Mouse (Mus musculus) MEL (cell line): ENCODE results near the gene Vangl1. TPM values are rescaled to one million over a fixed set of nuclear protein-coding genes. Genes with fewer than 3 reads are reported as not detected.

ENCODE experiments used
- DNase-seq: peaks from one replicate; pipeline ENCODE4 v3.0.0; 2011; ENCODE audit warnings: low read depth, low spot score
- H3K27ac ChIP-seq: 2 replicates; pipeline ENCODE4 v1.5.1; 2012; ENCODE audit warnings: low read depth, mild to moderate bottlenecking, control low read depth, low read length, moderate library complexity; ENCODE audit not compliant: control insufficient read depth
- H3K27me3 ChIP-seq, 2 experiments: fragments of 150-350 bp in 1 of 2; sonication (generic) in 1 of 2; 2 replicates each; pipeline ENCODE4 v1.6.1; 2012; ENCODE audit warnings: low read length in 2 of 2, mild to moderate bottlenecking in 2 of 2, improper control_type of control experiment in 1 of 2, moderate library complexity in 1 of 2; ENCODE audit not compliant: insufficient read depth in 2 of 2, control insufficient read depth in 1 of 2
- H3K36me3 ChIP-seq, 2 experiments: 2 replicates each; pipeline ENCODE4 v1.6.1; 2012 to 2014; ENCODE audit warnings: low read length in 2 of 2, improper control_type of control experiment in 1 of 2, inconsistent platforms in 1 of 2, mild to moderate bottlenecking in 1 of 2; ENCODE audit not compliant: insufficient read depth in 2 of 2, control insufficient read depth in 1 of 2
- H3K4me1 ChIP-seq, 2 experiments: fragments of 150-350 bp in 1 of 2; sonication (generic) in 1 of 2; 2 replicates each; pipeline ENCODE4 v1.6.1; 2012; ENCODE audit warnings: low read length in 2 of 2, improper control_type of control experiment in 1 of 2, mild to moderate bottlenecking in 1 of 2; ENCODE audit not compliant: insufficient read depth in 2 of 2, control insufficient read depth in 1 of 2
- H3K4me3 ChIP-seq, 2 experiments: fragments of 150-350 bp in 1 of 2; sonication (generic) in 1 of 2; 2 replicates each; pipeline ENCODE4 v1.5.1; 2012; ENCODE audit warnings: low read depth in 2 of 2, low read length in 2 of 2, mild to moderate bottlenecking in 2 of 2, moderate library complexity in 2 of 2, control low read depth in 1 of 2, improper control_type of control experiment in 1 of 2; ENCODE audit not compliant: control insufficient read depth in 1 of 2, insufficient read depth in 1 of 2
- H3K79me2 ChIP-seq: 2 replicates; pipeline ENCODE4 v1.6.1; 2012; ENCODE audit warnings: mild to moderate bottlenecking, low read length, moderate library complexity; ENCODE audit not compliant: control insufficient read depth, poor library complexity, insufficient read depth
- H3K9ac ChIP-seq: 2 replicates; pipeline ENCODE4 v1.6.1; 2012; ENCODE audit warnings: low read depth, mild to moderate bottlenecking, control low read depth, low read length, moderate library complexity; ENCODE audit not compliant: control insufficient read depth, poor library complexity, severe bottlenecking
- H3K9me3 ChIP-seq: fragments of 150-350 bp; sonication (generic); replicated peaks from 2 replicates; pipeline ENCODE4 v1.6.1; 2012; ENCODE audit warnings: mild to moderate bottlenecking, low read length, improper control_type of control experiment, moderate library complexity; ENCODE audit not compliant: insufficient read depth
- BHLHE40 ChIP-seq: IDR thresholded peaks from 2 replicates; pipeline ENCODE4 v1.6.1; 2012; ENCODE audit warnings: low read depth, mild to moderate bottlenecking, inconsistent platforms, low read length, improper control_type of control experiment, borderline replicate concordance
- CHD2 ChIP-seq: IDR thresholded peaks from 2 replicates; pipeline ENCODE4 v1.6.1; 2011; ENCODE audit warnings: low read length, improper control_type of control experiment
- E2F4 ChIP-seq: IDR thresholded peaks from 2 replicates; pipeline ENCODE4 v1.6.1; 2011; ENCODE audit warnings: low read depth, low read length, improper control_type of control experiment, borderline replicate concordance
- ETS1 ChIP-seq: IDR thresholded peaks from 2 replicates; pipeline ENCODE4 v1.6.1; 2012; ENCODE audit warnings: low read depth, mild to moderate bottlenecking, inconsistent platforms, low read length, improper control_type of control experiment, moderate library complexity
- GABPA ChIP-seq: IDR thresholded peaks from 2 replicates; pipeline ENCODE4 v1.6.1; 2012; ENCODE audit warnings: low read depth, mild to moderate bottlenecking, inconsistent platforms, low read length, improper control_type of control experiment, moderate library complexity
- GATA1 ChIP-seq: IDR thresholded peaks from 2 replicates; pipeline ENCODE4 v1.6.1; 2011; ENCODE audit warnings: low read depth, low read length, improper control_type of control experiment
- HCFC1 ChIP-seq: IDR thresholded peaks from 2 replicates; pipeline ENCODE4 v1.6.1; 2012; ENCODE audit warnings: low read depth, mild to moderate bottlenecking, inconsistent platforms, low read length, improper control_type of control experiment, moderate library complexity
- JUND ChIP-seq: IDR thresholded peaks from 2 replicates; pipeline ENCODE4 v1.6.1; 2011; ENCODE audit warnings: low read depth, mild to moderate bottlenecking, improper control_type of control experiment, low read length
- KAT2A ChIP-seq: conservative IDR thresholded peaks from 2 replicates; pipeline ENCODE4 v1.6.1; 2012; ENCODE audit warnings: low read depth, low read length, improper control_type of control experiment, inconsistent platforms
- MAFK ChIP-seq: IDR thresholded peaks from 2 replicates; pipeline ENCODE4 v1.6.1; 2011; ENCODE audit warnings: low read depth, mild to moderate bottlenecking, low read length, improper control_type of control experiment, borderline replicate concordance
- MAX ChIP-seq: IDR thresholded peaks from 2 replicates; pipeline ENCODE4 v1.6.1; 2011; ENCODE audit warnings: low read length, improper control_type of control experiment
- MEF2A ChIP-seq: IDR thresholded peaks from 2 replicates; pipeline ENCODE4 v1.6.1; 2014; ENCODE audit warnings: low read depth, mild to moderate bottlenecking, inconsistent platforms, low read length, improper control_type of control experiment; ENCODE audit not compliant: poor library complexity, insufficient replicate concordance, severe bottlenecking; ENCODE audit errors: extremely low read depth
- MXI1 ChIP-seq: IDR thresholded peaks from 2 replicates; pipeline ENCODE4 v1.6.1; 2011; ENCODE audit warnings: mild to moderate bottlenecking, low read depth, low read length, improper control_type of control experiment
- MYB ChIP-seq: IDR thresholded peaks from 2 replicates; pipeline ENCODE4 v1.6.1; 2011; ENCODE audit warnings: mild to moderate bottlenecking, low read depth, low read length, improper control_type of control experiment
- NRF1 ChIP-seq: IDR thresholded peaks from 2 replicates; pipeline ENCODE4 v1.6.1; 2014; ENCODE audit warnings: low read depth, mild to moderate bottlenecking, inconsistent platforms, low read length, improper control_type of control experiment, moderate library complexity; ENCODE audit not compliant: poor library complexity, insufficient read depth, severe bottlenecking
- POLR2A ChIP-seq, 2 experiments: IDR thresholded peaks; 2 replicates each; pipeline ENCODE4 v1.6.1; 2011 to 2012; ENCODE audit warnings: low read length in 2 of 2, mild to moderate bottlenecking in 2 of 2, control low read depth in 1 of 2, improper control_type of control experiment in 1 of 2, low read depth in 1 of 2, moderate library complexity in 1 of 2; ENCODE audit not compliant: control insufficient read depth in 1 of 2, insufficient read depth in 1 of 2, poor library complexity in 1 of 2
- POLR2AphosphoS2 ChIP-seq: IDR thresholded peaks from 2 replicates; pipeline ENCODE4 v1.6.1; 2011; ENCODE audit warnings: low read length, improper control_type of control experiment
- POLR2AphosphoS5 ChIP-seq: IDR thresholded peaks from 2 replicates; pipeline ENCODE4 v1.6.1; 2012; ENCODE audit warnings: low read depth, borderline replicate concordance, mild to moderate bottlenecking, inconsistent platforms, low read length, moderate library complexity, mixed read lengths
- RAD21 ChIP-seq: IDR thresholded peaks from 2 replicates; pipeline ENCODE4 v1.6.1; 2011; ENCODE audit warnings: mild to moderate bottlenecking, low read depth, low read length, improper control_type of control experiment
- RCOR1 ChIP-seq: IDR thresholded peaks from 2 replicates; pipeline ENCODE4 v1.6.1; 2012; ENCODE audit warnings: low read depth, mild to moderate bottlenecking, inconsistent platforms, low read length, improper control_type of control experiment
- TBP ChIP-seq: IDR thresholded peaks from 2 replicates; pipeline ENCODE4 v1.8.0; 2011; ENCODE audit warnings: low read depth, low read length, improper control_type of control experiment
- TCF12 ChIP-seq: IDR thresholded peaks from 2 replicates; pipeline ENCODE4 v1.6.1; 2014; ENCODE audit warnings: low read depth, mild to moderate bottlenecking, inconsistent platforms, low read length, improper control_type of control experiment, moderate library complexity
- UBTF ChIP-seq: IDR thresholded peaks from 2 replicates; pipeline ENCODE4 v1.6.1; 2012; ENCODE audit warnings: low read depth, mild to moderate bottlenecking, inconsistent platforms, low read length, improper control_type of control experiment, moderate library complexity, borderline replicate concordance; ENCODE audit not compliant: insufficient read depth
- USF1 ChIP-seq: IDR thresholded peaks from 2 replicates; pipeline ENCODE4 v1.6.1; 2014; ENCODE audit warnings: low read depth, mild to moderate bottlenecking, inconsistent platforms, low read length, improper control_type of control experiment, moderate library complexity
- USF2 ChIP-seq, 2 experiments: IDR thresholded peaks; 2 replicates each; pipeline ENCODE4 v1.6.1; 2011 to 2012; ENCODE audit warnings: improper control_type of control experiment in 2 of 2, low read length in 2 of 2, borderline replicate concordance in 1 of 2, inconsistent platforms in 1 of 2, low read depth in 1 of 2, mild to moderate bottlenecking in 1 of 2; ENCODE audit not compliant: insufficient read depth in 1 of 2
- ZC3H11A ChIP-seq: IDR thresholded peaks from 2 replicates; pipeline ENCODE4 v1.6.1; 2012; ENCODE audit warnings: low read depth, mild to moderate bottlenecking, inconsistent platforms, low read length, improper control_type of control experiment
- ZKSCAN1 ChIP-seq: IDR thresholded peaks from 2 replicates; pipeline ENCODE4 v1.6.1; 2012; ENCODE audit warnings: low read depth, mild to moderate bottlenecking, inconsistent platforms, low read length, improper control_type of control experiment, moderate library complexity
- ZMIZ1 ChIP-seq: IDR thresholded peaks from 2 replicates; pipeline ENCODE4 v1.6.1; 2012; ENCODE audit warnings: low read depth, mild to moderate bottlenecking, inconsistent platforms, low read length, improper control_type of control experiment, moderate library complexity
- ZNF384 ChIP-seq: IDR thresholded peaks from 2 replicates; pipeline ENCODE4 v1.6.1; 2012; ENCODE audit warnings: low read depth, mild to moderate bottlenecking, inconsistent platforms, low read length, improper control_type of control experiment
- polyA plus RNA-seq, 2 experiments: library from polyadenylated mRNA; stranded (reverse) in 1 of 2; unstranded in 1 of 2; fragments of >175 nt in 1 of 2; fragments of >200 nt in 1 of 2; gene quantifications; 2 replicates each; pipeline versions ENCODE4 v1.2.1 to v1.2.4; 2012; ENCODE audit warnings: low replicate concordance in 2 of 2, low read depth in 1 of 2; ENCODE audit not compliant: insufficient read length in 2 of 2, insufficient read depth in 1 of 2, missing spikeins in 1 of 2
- total RNA-seq: library from RNA; depleted of rRNA; stranded (reverse); fragments of 300-350 nt; gene quantifications from 2 replicates; pipeline ENCODE4 v1.2.3, GENCODE M21; 2012

Vangl1 gene
- total and polyA plus RNA-seq, 3 experiments: 6.5 to 15.1 TPM; not detected in 1

DNA sequence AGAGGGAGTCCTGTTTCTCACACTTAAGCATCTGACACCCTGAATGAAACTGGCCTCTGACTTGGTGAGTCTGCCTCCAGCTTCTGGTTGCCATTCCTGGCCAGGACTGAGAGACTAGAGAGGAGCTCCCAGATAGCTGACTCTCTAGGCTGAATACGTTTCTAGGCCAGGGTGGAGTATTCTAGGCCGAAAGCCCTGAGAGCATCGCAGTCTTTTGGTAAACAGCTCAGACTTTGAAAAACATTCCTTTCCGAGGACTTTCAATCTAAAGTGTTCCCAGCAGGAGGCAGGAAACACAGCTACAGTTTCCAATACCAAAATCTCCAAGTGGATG, 38.2 kb downstream of the Vangl1 start:
- Histone ChIP-seq H3K79me2 (peaks cover 2% of the 10 kb centered on the region; the same call in 1 of the 2 replicates), H3K27me3 (no peaks in the 10 kb centered on the region), H3K36me3 (peaks cover 0 to 40% of the 10 kb centered on the region in 2 experiments; a peak in 2 of 4 replicates), H3K27ac (peak overlapping the region; percentile 87), H3K4me3 (no peak overlapping the region), H3K9me3 (no peaks in the 10 kb centered on the region), H3K4me1 (peaks cover 6 to 40% of the 10 kb centered on the region in 2 experiments), H3K9ac (peak overlapping the region; percentile 16; the same call in 1 of the 2 replicates)
- no peak for TF ChIP-seq MAX
- TF ChIP-seq ETS1: no peak
- TF ChIP-seq MEF2A: no peak
- no peak for TF ChIP-seq GABPA
- no peak for TF ChIP-seq E2F4
- no peak for TF ChIP-seq POLR2AphosphoS2
- TF ChIP-seq POLR2A (IDR thresholded peaks at IDR 0.05; ENCODE audit: control insufficient read depth in 1 of 2, insufficient read depth in 1 of 2, low read depth in 1 of 2, low read length in 2 of 2, poor library complexity in 1 of 2): no peak
- no peak for TF ChIP-seq ZKSCAN1
- TF ChIP-seq RAD21: no peak
- no peak for TF ChIP-seq RCOR1
- TF ChIP-seq KAT2A: no peak
- no peak for TF ChIP-seq USF1
- TF ChIP-seq ZC3H11A: no peak
- no peak for DNase-seq

- peaks cover 0 to 40% of the 10 kb centered on the region in 2 experiments; a peak in 2 of 4 replicates for H3K36me3 ChIP-seq
- H3K4me3 ChIP-seq: peak overlapping the region; percentile 49 to 65
- peaks cover 6 to 40% of the 10 kb centered on the region in 2 experiments for H3K4me1 ChIP-seq
- H3K9ac ChIP-seq: peak overlapping the region; percentile 76
- no peaks in the 10 kb centered on the region for H3K9me3 ChIP-seq
- H3K79me2 ChIP-seq: peaks cover 2% of the 10 kb centered on the region; the same call in 1 of the 2 replicates
- DNase-seq: peak; percentile 98
- peak overlapping the region; percentile 98 for H3K27ac ChIP-seq
- H3K27me3 ChIP-seq: no peaks in the 10 kb centered on the region
- TF ChIP-seq MAX (no peak), ZMIZ1 (0 out of 2 replicates have a peak, but pooled peaks have one; percentile 26), ZNF384 (peak; percentile 95), MAFK (no peak), HCFC1 (0 out of 2 replicates have a peak, but pooled peaks have one; percentile 16), GATA1 (peak; percentile 99), TBP (0 out of 2 replicates have a peak, but pooled peaks have one; percentile 49), CHD2 (no peak), TCF12 (peak; percentile 99), MXI1 (no peak; the same call in none of the 2 replicates), MYB (no peak), USF1 (no peak), BHLHE40 (peak; percentile 63), JUND (0 out of 2 replicates have a peak, but pooled peaks have one; percentile 12), RAD21 (no peak), UBTF (no peak), POLR2AphosphoS5 (no peak), KAT2A (no peak), POLR2AphosphoS2 (no peak), NRF1 (peak; percentile 58; the same call in 1 of the 2 replicates), ZC3H11A (no peak), USF2 (IDR thresholded peaks at IDR 0.05; ENCODE audit: borderline replicate concordance in 1 of 2, insufficient read depth in 1 of 2, low read depth in 1 of 2, low read length in 2 of 2) (no peak)
These were observed 38.8 kb downstream of the Vangl1 start for GRCm38 (mm10) chr3:102165536-102166286.
